Mouse (Mus musculus): Measurements from ENCODE around the gene Col27a1.
A peak's percentile ranks its signal among the peaks of the same experiment; 100 is the strongest.

Gene Col27a1

DNA sequence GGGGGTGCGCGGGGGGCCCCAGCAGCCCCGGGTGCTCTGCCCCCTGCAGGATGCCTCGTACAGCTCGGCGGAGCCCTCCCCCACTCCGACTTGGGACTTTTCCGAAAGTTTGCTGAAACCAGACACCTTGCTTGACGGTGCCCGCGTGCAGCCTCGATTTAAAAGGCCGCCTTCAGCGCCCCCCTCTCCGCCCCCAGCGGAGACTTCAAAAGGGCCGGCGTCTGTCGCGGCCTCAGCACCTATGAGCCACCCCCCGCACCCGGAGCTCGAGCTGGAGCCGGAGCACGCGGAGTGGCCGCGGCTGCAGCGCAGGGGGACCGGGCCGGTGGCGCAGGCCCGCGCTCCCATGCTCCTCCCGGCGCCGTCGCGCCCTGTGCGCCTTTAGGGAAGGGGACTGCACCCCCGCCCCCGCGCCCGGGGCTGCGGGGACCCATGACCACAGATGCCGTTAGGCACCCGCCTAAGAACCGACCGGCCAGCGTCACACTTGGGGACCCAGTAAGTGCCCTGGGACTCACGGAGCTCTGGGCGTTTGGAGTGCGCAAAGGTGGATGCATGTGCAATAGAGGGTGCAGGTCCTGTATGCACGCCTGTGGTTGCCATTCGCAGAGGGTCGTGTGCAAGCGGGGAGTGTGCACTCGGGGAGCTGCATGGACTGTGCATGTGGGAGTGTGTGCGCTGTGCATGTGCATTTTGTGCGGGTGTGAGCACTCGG is at the start of gene Col27a1:
TSS of gene Col27a1 (plus strand) at position 98 of the 715 bp plus-strand sequence.
- peak; percentile 46 to 48 for DNase-seq

DNA sequence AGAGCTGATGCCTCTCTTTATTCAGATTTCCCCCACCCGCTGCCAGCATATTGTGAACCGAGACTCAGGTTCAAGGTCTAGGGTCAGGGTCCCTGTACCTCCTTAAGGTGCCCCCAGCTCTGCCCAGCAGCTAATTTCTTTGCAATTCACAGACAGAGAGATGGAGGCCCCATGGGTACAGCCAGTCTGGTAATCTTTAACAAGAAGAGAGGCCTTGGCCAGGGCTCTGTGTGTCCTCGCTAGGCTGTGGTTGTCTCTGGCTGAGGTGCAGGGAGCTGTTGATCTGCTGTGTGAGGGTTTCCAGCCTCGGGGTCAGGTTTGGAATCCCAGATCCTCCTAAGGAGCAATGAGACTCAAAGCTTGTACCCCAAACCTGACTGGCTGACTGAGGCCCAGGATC is 48.2 kb upstream of the Col27a1 start:
- DNase-seq, result no peak

DNA sequence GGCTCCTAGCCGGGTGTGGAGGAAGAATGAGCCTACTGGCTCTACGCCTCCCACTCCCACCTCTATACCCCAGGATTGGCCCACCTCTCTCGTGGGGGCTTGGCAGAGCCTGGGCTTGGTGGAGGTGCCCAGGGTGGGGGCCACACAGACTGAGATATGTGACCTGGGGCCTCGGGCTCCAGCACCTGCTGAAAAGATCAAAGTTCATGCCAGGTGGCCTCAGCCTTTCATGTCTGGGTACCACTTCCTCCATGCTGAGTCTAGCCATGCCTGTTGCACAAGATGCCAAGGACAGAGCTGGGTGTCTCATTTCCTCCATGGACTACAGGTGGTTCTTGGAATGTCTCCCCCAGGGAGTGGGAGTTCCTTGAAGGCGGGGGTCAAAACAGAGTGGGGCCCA is 47.5 kb upstream of the Col27a1 start:
- no peak for DNase-seq

DNA sequence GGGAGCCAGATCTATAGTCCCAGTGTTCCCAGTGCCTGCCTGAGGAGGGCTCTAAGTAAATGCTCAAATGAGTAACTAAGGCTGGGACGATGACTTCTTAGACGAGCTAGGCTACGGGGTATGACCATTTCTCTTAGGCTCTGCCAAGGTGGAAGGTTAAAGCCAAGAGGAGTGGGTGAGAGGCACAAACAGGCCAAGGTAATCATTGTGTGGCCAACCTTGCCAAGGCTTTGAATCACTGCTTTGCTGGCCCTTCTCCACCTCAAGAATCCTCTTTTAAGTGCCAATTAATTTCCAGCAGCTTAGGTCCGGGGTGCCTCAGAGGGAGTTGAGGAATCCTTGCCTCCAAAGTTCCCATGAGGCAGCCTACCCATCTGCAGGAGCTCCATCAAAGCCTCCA is 43.7 kb upstream of the Col27a1 start:
- DNase-seq, result no peak

DNA sequence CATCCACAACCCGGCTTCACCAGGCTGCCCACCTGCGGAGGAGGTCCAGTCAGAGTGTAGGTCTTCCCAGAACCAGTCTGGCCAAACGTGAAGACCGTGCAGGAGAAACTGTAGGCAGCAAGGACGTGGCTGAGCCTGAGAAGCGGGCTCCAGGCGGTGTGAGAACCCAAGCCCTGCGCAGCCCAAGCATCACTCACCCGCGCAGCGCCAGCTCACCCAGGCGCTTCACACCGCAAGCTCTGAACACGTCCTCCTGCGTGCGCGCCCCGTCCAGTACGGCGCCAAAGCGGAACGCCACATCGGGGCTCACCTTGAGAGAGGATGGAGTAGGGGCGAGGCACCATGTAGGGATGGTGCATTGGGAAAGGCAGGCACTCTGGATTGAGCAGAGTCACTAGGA is 42.7 kb upstream of the Col27a1 start:
- DNase-seq, result no peak

DNA sequence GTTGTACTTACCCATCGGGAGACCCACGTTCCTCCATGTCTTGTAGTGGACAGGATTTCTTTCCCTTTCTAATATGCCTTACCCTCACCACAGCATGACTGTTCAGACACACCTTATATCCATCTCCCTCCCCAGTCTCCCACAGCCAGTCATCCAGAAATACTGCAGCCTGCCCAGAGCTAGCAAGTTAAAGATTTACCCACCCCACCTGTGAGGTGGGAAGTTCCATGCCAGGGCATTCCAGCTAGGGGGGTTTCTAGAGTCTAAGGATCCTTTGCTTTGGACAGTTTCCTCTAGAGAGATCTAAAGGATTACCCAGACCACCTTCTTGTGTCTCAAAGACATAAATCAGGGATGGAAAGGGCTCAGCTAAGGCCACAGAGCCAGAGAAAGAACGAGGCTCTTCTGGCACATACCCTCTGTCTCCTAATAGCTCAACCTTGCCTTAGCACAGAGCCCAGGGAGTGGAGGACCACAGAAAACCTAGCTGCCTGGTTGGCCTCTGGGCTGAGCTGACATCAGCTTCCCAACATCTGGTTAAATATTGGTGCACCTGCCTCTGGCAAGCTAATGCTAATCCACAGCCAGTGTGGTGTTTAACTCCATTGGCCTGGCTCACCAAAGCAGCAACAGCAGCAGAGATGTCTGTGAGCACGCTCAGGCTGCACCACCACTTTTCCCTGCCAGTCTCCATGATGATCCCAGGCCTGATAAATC is 41.7 kb upstream of the Col27a1 start, which contains the start of gene Kif12:
TSS of gene Kif12 (minus strand) at position 163 of the 717 bp plus-strand sequence.
- no peak for DNase-seq

DNA sequence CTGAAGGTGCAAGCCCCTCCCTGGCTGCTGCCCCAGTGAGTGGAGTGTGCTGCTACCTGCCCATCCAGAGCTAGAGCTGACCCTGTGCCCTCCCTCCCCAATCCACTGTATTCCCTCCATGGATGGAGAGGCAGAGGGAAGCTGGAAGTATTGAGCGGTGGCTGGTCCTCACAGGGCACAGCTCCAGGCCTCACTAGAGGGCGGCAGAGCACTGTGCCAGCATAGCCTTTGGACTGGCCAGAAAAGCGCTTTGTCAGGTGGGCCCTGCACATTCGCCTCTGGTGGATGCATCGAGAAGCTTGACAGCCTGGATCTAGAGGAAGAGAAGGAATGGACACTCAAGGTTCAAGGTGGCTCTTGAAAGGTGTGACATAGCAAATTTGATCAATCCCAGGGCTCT is 32.2 kb upstream of the Col27a1 start:
- DNase-seq, result peak; percentile 60 to 61

DNA sequence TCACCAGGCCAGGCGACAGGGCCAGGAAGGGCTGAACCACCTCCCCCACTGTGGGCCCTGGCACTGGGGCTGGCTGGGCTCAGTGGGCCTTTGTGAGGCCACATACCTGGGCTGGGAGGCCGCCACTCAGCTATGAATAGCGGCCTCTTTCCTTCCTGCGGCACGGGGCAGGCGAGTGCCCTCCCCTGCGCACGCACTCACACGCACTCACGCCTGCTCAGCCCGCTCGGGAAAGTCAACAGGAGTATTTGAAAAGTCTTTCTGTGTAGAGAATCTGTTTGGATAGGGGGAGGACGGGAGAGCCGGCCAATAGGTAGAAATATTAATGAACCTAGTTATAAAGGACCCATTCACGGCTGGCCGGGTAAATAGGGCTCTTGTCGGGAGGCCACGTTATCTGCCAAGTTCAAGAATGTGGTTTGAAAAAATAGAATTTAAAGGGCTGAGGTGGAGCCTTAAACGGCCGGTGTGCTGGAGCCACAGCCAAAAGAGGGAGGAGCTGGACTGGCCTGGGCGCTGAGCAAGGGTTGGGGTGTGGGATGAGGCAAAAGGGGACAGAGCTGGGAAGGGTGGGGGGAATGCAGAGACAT is 27.4 kb upstream of the Col27a1 start:
- no peak for DNase-seq

DNA sequence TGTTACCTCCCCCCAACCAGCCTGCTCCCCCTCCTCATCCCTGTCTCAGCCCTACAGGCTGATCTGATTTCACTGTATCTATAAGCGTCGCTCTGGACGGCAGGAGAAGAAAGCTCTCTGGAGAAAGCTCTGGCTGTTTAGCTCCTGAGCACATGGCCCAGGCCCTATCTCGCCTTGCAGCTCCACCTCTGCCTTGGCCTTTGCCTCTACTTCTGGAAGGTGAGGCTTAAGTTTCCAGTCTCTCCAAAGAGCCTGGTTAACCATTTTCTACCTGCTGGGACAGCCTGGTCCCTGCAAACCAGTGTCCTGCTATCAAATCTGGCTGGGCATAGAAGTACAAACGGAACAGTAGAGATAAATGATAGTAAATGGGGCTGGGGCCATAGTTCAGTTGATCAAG is 22.2 kb upstream of the Col27a1 start:
- DNase-seq, result no peak

DNA sequence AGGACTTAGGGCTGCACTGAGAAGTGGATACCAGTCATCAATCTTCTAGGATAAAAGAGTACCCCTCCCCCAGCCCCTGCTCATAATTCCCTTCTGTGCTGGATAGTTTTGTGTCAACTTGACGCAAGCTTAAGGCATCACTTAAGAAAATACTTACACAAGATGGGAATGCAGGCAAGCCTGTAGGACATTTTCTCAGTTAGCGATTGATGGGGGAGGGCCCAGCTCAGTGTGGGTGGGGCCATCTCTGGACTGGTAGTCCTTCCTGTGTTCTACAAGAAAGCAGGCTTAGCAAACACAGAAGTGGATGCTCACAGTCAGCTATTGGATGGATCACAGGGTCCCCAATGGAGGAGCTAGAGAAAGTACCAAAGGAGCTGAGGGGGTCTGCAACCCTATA is 19.4 kb upstream of the Col27a1 start:
- DNase-seq, result no peak

DNA sequence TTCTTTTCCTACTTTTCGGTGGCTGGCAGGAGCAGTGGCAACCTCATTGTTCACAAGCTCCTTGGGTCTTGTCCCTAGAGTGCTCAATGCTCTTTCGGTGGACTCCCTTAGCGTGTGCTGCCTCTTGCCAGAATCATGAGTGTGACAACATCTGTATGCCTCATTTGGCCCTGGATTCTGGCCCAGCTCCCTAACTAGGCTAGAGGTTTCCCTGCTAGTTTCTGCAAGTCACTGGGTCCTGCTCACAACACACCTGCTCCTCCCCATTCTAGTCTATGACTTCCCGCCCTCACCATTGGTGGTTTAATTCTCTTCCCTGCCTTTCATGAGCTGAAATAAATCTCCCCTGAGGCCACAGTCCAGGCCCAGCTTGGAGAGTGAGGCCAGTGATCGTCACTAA is 14.4 kb upstream of the Col27a1 start:
- no peak for DNase-seq

DNA sequence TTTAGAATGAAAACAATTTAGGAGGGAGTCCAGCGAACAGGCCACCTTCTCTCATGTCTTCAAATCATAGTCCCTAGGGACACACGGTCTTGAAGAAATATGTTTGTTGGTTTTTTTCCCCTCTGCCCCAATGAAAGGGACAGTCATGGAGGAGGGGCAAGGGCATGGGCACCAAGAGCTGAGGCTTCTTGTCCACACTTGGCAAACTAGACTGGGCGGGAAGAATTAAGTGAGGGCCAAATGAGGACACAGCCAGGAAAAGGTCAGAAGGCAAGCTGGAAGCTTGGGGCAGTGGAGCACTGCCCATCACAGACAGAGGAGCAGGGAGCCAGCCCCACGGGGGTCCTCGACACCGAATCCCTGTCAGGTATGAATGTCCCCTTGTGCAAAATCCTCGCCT is 9.9 kb upstream of the Col27a1 start:
- DNase-seq, result no peak

DNA sequence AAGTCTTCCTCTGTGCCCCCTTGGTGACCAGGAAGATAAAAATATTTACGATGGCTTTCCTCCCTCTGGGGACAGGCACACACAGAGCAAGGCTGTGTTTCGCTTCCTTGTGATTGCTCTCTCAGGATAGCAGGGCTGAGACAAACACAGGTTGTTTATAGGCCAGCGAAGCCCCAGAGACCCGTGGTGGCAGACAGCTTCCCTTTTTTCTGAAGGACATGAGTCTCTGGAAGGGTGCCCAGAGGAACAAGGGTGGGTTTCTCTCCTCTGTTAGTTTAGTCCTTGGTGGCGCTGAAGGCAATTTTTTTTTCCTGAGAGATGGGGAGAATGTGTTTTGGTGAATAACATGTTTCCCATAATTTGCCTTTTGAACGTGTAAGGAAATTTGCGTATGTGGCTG is 8.2 kb upstream of the Col27a1 start:
- peak; percentile 31 to 51 for DNase-seq

DNA sequence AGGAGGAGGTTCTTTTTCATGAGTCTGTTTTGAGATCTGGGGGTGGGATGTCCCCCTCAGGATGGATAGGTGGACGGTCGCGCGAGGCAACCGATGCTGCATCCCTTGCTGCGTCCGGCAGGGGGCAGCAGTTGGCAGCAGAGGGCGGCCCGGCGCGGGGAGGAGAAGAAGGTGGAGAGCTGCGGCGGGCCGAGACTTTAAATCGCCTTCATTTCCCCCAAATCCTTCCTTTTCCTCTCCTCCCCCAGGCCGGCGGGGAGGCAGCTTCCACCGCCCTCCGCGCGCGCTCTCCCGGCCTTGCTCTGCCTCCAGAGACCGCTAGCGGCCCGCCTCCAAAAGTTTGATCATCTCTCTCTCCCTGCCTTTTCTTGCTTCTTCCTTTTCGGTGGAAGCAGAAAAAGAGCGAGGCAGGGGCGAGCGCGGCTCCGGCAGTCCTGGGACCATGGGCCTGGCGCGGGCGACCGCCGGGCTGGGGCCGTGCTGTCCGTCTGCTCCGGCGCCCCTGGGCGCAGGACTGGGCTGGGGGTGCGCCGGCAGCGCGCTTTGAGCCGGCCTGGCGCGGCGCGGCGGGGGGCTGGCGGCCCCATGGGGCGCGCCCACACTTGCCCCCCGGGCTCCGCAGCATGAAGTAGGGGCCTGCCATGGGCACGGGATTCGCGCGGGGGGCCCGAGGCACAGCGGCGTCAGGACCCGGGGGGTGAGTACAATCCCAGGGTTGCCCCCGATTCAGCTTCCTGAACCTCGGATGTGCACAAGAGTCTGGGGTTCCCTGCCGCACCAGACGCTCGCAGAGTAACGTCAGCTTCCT is 1.6 kb downstream of the Col27a1 start:
- DNase-seq, result peak; percentile 83 to 86

DNA sequence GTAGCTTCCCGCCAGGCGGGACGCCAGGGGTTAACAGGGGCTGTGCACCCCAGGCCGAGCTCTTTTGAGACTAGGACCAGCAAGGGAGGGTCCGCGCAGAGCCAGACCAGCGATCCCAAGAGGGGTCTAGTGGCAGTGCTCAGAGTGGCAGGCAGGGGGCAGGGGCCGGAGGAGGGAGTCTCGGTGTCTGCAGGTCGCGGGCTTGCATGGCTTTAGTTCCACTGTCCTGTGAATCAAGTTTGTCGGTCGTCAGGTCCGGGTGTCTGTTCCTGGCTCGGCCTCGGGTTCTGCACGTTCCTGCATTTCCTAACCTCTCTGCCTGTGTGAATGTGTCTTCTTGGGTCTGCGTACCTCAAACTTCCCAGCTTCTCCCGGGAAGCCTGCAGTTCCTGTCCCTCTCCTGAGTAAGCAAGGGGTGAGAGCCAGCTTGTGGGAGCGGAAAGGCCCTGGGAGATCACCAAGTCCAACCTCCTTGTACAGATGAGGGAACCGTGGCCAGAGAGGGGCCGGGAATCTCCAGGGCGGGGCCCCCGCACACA is 2.3 kb downstream of the Col27a1 start:
- DNase-seq, result peak; percentile 60 to 62

DNA sequence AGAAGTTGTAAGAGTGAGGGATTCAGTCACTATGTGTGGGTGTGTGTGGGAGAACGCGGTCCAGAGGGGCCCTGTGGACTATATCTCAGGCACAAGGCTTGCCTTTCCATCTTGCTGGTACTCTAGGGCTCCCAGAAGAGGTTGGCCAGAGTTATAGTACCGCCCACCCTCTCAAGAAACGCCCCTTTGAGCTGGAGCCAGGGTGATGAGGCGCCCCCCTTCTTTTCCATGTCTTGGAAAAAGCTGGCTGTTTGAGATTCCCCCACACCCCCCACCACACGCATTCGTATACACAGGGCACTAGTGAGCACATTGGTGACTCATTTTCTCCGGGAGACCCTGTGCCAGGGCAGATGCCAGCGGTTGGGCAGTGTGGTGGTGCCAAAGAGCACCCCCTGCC is 2.8 kb downstream of the Col27a1 start:
- no peak for DNase-seq

DNA sequence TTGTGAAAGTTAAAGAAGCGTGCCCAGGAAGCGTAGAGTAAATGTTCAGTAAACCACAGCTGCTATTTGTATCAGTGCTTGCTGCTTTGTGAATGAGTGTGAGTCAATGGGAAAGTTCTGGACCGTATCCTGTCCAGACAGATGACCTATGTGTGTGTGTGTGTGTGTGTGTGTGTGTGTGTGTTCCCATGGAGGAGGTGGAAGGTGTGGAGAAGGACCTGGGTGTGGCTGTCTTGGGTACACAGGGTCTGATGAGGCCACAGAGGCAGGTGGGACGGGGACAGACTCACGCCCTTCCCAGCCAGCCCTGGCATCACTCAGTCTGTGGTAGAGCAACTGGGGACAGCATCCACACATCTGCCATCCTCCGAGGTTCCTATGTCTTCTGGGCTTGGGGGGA is 3.7 kb downstream of the Col27a1 start:
- DNase-seq, result no peak

DNA sequence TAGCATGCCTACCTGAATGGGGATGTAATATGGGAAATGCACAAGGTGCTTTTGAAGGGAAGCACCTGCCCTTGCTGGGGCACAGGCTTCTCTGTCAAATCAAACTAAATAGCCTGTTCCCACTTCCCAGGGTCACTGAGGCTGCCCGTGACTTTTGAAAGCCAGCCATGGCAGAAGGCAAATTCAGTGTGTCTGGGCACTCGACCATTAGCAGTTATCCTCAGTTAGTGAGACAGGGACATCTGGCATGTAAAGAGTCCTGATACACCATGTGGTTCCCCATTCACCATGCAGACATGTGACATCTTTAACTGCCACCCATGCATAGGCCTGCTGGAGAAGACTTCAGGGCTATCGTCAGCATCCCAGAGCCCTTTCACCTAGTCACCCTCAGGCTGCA is 5.3 kb downstream of the Col27a1 start:
- DNase-seq, result no peak

DNA sequence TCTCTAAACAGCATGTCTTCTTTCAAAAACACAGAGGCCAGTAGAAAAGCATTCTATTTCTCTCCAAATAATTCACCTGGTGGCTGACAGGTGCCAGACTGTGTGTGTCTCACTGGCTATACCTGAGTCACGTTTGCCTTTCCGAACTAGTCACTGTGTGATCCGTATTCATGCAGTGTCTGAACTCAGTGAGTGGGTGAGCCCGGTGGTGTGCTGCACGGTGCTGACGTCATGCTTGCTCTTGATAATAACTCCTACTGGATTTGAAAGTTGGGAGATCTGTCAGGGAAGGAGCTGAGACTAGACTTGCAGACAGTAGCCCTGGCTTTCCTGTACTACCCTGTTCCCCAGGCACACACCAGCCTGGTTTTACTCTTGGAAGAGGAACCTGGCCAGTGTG is 5.8 kb downstream of the Col27a1 start:
- DNase-seq, result no peak

DNA sequence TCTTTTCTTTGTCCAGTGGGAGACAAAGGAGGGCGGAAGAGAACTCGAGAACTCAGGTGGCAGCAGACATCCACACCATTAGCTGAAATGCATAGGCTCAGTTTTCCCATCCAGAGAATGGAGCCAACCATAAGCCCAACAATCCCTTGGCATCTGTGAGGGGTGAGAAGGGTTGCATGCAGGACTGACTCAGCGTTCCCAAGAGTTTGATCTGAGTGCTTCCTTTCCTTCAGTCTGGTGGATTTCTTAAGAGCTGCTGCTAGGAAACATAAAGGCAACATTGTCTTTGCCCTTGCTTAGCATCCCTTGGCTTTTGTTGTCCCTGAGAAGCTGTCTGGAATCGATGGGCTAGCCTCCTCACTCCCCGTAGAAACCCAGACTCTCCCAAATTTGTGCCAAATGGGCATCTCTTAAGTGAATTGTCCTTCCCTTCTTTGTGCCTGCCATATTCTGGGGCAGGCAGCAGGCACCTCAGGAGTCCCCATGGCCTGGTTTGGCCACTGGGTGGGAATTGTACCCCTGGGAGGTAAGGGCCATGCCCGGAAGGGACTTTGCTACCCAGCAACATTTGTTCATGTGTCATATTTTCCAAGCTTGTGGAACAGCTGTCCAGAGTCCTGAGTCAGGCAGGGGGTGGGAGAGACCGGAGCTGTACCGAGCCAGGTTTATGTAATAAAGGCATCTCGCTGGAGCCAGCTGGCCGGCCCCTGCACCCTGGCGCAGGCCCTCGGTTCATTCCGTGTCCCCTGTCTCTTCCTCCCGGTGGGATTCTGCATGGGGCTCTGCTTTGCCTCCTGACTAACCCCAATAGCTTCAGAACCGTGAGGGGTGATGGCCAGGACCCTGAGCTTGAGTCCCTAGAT is 7.5 kb downstream of the Col27a1 start:
- DNase-seq, result no peak

DNA sequence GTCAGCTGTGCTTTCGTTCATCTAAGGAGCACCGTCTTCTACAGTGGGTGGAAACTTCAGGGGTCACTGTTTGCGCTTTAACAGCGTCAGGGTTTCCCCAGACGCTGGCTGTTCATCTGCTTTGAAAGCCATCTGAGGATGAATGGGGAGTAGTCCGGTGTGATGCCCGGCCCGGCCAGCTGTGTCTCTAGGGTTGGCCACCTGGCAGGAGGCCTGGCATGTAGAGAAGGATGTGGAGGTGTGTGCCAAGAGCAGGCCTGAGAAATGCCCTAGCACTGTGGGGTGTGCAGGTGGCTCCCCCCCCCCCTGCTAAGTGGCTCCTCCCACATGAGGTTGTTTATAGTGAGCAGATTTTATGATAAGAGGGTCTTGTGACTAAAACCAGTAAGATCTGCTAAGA is 8.4 kb downstream of the Col27a1 start:
- DNase-seq, result no peak

DNA sequence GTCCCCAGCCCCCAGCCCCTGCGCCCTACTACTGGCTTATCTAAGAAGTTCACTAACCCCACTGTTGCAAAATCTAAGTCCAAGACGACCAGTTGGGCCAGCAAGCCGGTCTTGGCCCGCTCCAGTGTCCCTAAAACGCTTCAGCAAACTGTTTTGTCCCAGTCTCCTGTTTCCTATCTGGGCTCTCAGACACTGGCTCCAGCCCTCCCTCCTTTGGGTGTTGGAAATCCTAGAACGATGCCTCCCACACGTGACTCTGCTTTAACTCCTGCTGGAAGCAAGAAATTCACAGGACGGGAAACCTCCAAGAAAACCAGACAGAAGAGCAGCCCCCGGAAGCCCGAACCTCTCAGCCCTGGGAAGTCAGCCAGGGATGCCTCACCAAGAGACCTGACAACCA is 11.6 kb downstream of the Col27a1 start:
- DNase-seq, result no peak
